Mouse (Mus musculus): ENCODE results near the gene Dglucy.

DNA sequence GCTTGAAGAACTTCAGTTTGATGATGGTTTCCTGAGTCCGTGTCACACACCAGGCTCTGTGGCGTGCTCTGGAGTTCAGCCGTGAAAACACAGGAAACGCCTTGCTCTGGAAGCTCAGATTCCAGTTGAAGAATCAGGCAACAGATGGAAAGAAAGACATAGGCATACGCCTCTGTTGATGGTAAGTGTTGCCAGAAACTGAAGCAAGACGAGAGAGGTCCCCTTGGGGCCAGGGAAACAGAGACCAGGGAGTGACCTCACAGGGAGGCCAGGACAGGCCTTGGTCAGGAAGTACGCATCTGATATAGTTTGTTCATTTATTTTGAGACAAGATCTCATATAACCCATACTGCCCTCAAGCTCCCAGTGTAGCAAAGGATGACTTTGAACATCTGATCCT, 4.1 kb upstream of the Dglucy start:
- TF ChIP-seq CTCF (IDR thresholded peaks at IDR 0.05; ENCODE audit: low read depth) (no peak), EP300 (IDR thresholded peaks at IDR 0.05; ENCODE audit: low read depth) (no peak)
